Mouse (Mus musculus) left cerebral cortex, postnatal 4 days (tissue): ENCODE data around the gene Hnrnpa3. TPM values are rescaled to one million over a fixed set of nuclear protein-coding genes. Genes with fewer than 3 reads are reported as not detected.

Experiments
- DNase-seq: peaks from one replicate; pipeline ENCODE4 v3.0.0-alpha.2; 2022
- intact Hi-C: fragments of 180-260 bp; cut with DNase I; formaldehyde crosslinking; loops from one replicate; pipeline ENCODE4 v1.15.1; 2025
- microRNA-seq: library from miRNA; unstranded; fragments of <30 nt; microRNA quantifications from one replicate; pipeline ENCODE4 v1.2.0, GENCODE M21; 2022
- total RNA-seq, 2 experiments: library from RNA; stranded (reverse); gene quantifications; 2 replicates each; pipeline ENCODE4 v1.2.3; 2021

The Hnrnpa3 gene
- total RNA-seq, 2 experiments from 2014 or later = 456 to 465 TPM

- intact Hi-C loops = loop anchor here (10.0 kb wide), 1 partner anchor 63 kb away; no protein-coding TSS in a partner anchor
- no peak for DNase-seq
Observed at GRCm38 (mm10) chr2:75701822-75702587, 42.9 kb downstream of the Hnrnpa3 start.

DNA sequence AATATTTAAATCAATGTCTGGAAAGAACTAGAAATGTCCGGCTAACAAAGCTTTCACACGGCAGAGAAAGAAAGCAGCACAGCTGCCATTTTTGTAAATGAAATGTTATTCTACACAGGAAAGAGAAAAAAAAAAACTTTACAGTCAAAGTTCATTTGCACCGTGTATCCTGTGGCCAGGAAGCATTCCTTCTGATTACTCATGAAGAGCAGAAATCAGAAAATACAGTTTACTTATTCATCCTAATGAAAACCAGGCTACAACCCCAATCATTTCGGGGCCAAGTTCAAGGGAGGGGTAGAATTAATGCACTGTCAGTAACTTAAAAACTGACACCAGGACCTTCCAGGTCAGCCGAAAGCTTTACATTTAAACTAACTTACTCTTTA is 43.5 kb downstream of the Hnrnpa3 start:
- no peak for DNase-seq
- intact Hi-C loops = loop anchor here (10.0 kb wide), 1 partner anchor 62 kb away; no protein-coding TSS in a partner anchor

GRCm38 (mm10) chr2:75703375-75704181 is 44.5 kb downstream of the Hnrnpa3 start:
- DNase-seq = peak; percentile 91
- intact Hi-C loops = loop anchor here (10.0 kb wide), 1 partner anchor 61 kb away; no protein-coding TSS in a partner anchor

GRCm38 (mm10) chr2:75704234-75705161 is 45.4 kb downstream of the Hnrnpa3 start, which contains the start of gene Nfe2l2:
TSS of gene Nfe2l2 (minus strand) at chr2:75704641.
- intact Hi-C loops = loop anchor here (10.0 kb wide), 1 partner anchor 60 kb away; no protein-coding TSS in a partner anchor
- DNase-seq = peak; percentile 95

GRCm38 (mm10) chr2:75705162-75705752 is 46.2 kb downstream of the Hnrnpa3 start:
- peak; percentile 22 for DNase-seq

DNA sequence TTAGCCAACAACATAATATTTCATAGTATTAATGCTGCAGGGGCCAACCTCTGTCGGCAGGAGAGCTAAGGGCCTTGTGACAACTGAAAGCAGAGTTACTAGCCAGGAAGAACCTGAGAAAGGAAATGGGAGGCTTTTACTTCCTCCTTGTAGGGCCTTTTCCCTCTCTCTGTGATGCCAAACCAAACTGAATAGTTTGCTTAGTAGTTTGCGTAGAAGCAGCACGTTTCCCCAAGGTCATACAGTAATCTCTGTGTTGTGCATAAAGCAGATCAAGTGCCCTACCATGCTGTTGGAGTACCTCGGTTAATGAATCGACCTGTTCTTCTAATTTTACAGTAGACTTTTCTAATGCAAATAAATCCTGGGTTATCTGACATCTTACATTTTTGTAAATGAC is 47.4 kb downstream of the Hnrnpa3 start:
- no peak for DNase-seq
- intact Hi-C loops = loop anchor here (10.0 kb wide), 1 partner anchor 58 kb away; no protein-coding TSS in a partner anchor

More at GRCm38 (mm10) chr2:75705162-75705752, 46.2 kb downstream of the Hnrnpa3 start:
- intact Hi-C loops = loop anchor here (10.0 kb wide), 1 partner anchor 60 kb away; no protein-coding TSS in a partner anchor

GRCm38 (mm10) chr2:75707420-75707819 is 48.4 kb downstream of the Hnrnpa3 start:
- intact Hi-C loops = loop anchor here (10.0 kb wide), 1 partner anchor 57 kb away; no protein-coding TSS in a partner anchor
- no peak for DNase-seq

- DNase-seq = no peak
- intact Hi-C loops = no loop called here
Observed at GRCm38 (mm10) chr2:75713083-75713482, 54.0 kb downstream of the Hnrnpa3 start.

- intact Hi-C loops = no loop called here
- DNase-seq = no peak
Observed at GRCm38 (mm10) chr2:75714766-75715165, 55.7 kb downstream of the Hnrnpa3 start.

- DNase-seq = no peak
- intact Hi-C loops = no loop called here
Observed at GRCm38 (mm10) chr2:75716046-75717016, 57.3 kb downstream of the Hnrnpa3 start.

Small RNA genes lying within 50 kb of the gene (microRNA-seq; reads per million reads assigned to microRNA genes)
- gene Gm24574 = not detected

Other genes with a start within 250 kb of the Hnrnpa3 start
- 1 to 10 TPM; 8.8 to 9.2 TPM for gene Nfe2l2, start 45.4 kb downstream of the Hnrnpa3 start, total RNA-seq
- gene Agps, start 172.9 kb downstream of the Hnrnpa3 start, total RNA-seq = 10 to 100 TPM; 51.9 to 59.1 TPM